Mouse (Mus musculus): ENCODE results near the gene Bend6. TPM values are rescaled to one million over a fixed set of nuclear protein-coding genes. Genes with fewer than 3 reads are reported as not detected.
A peak's percentile ranks its signal among the peaks of the same experiment; 100 is the strongest.

Bend6 gene
- polyA plus RNA-seq, 1 experiment from 2014 or later, result 5.6 TPM

- Histone ChIP-seq H3K4me2 (no peak overlapping the region), H3K4me3 (no peak overlapping the region), H3K36me3 (no peaks in the 10 kb centered on the region), H3K9me3 (replicated peaks) (no peaks in the 10 kb centered on the region), H3K9ac (no peak overlapping the region), H3K27ac (ENCODE audit: poor library complexity, severe bottlenecking) (no peak overlapping the region), H3K27me3 (replicated peaks) (no peaks in the 10 kb centered on the region), H3K4me1 (replicated peaks) (peaks cover 7% of the 10 kb centered on the region)
- WGBS, result 71% methylated on average over 5 of the region's 5 CpGs
- no peak for ATAC-seq (ENCODE audit: insufficient number of reproducible peaks, low FRiP score)
These were observed 32.2 kb upstream of the Bend6 start for GRCm38 (mm10) chr1:33939828-33940227.

- Histone ChIP-seq H3K9me3 (replicated peaks) (no peaks in the 10 kb centered on the region), H3K4me1 (replicated peaks) (0 out of 2 replicates have a peak, but pooled peaks cover 4% of the 10 kb centered on the region)
- 77% methylated on average over 3 of the region's 3 CpGs for WGBS
These were observed 28.3 kb upstream of the Bend6 start for GRCm38 (mm10) chr1:33935946-33936345.

GRCm38 (mm10) chr1:33932845-33933499 is 25.4 kb upstream of the Bend6 start:
- Histone ChIP-seq H3K4me1 (replicated peaks) (no peaks in the 10 kb centered on the region), H3K9me3 (replicated peaks) (no peaks in the 10 kb centered on the region), H3K4me3 (no peak overlapping the region), H3K36me3 (no peaks in the 10 kb centered on the region), H3K9ac (no peak overlapping the region), H3K4me2 (no peak overlapping the region), H3K27ac (ENCODE audit: poor library complexity, severe bottlenecking) (no peak overlapping the region), H3K27me3 (replicated peaks) (no peaks in the 10 kb centered on the region)
- 78% methylated on average over 14 of the region's 14 CpGs for WGBS
- ATAC-seq (ENCODE audit: insufficient number of reproducible peaks, low FRiP score), result no peak

More at GRCm38 (mm10) chr1:33935946-33936345, 28.3 kb upstream of the Bend6 start:
- no peak overlapping the region for H3K9ac ChIP-seq
- no peaks in the 10 kb centered on the region for H3K27me3 ChIP-seq (replicated peaks)
- H3K4me3 ChIP-seq, result no peak overlapping the region
- no peak for ATAC-seq (ENCODE audit: insufficient number of reproducible peaks, low FRiP score)
- no peak overlapping the region for H3K27ac ChIP-seq (ENCODE audit: poor library complexity, severe bottlenecking)
- no peak overlapping the region for H3K4me2 ChIP-seq
- no peaks in the 10 kb centered on the region for H3K36me3 ChIP-seq

- ATAC-seq (ENCODE audit: insufficient number of reproducible peaks, low FRiP score), result no peak
- H3K4me2 ChIP-seq, result no peak overlapping the region
- no peaks in the 10 kb centered on the region for H3K4me1 ChIP-seq (replicated peaks)
- no peak overlapping the region for H3K27ac ChIP-seq (ENCODE audit: poor library complexity, severe bottlenecking)
- no peaks in the 10 kb centered on the region for H3K36me3 ChIP-seq
- WGBS, result 91% methylated on average over 3 of the region's 3 CpGs
- no peaks in the 10 kb centered on the region for H3K9me3 ChIP-seq (replicated peaks)
- H3K9ac ChIP-seq, result no peak overlapping the region
- no peaks in the 10 kb centered on the region for H3K27me3 ChIP-seq (replicated peaks)
- no peak overlapping the region for H3K4me3 ChIP-seq
These were observed 24.6 kb upstream of the Bend6 start for GRCm38 (mm10) chr1:33932196-33932595.

- Histone ChIP-seq H3K4me3 (no peak overlapping the region), H3K4me1 (replicated peaks) (no peaks in the 10 kb centered on the region), H3K9me3 (replicated peaks) (no peaks in the 10 kb centered on the region), H3K36me3 (no peaks in the 10 kb centered on the region), H3K27me3 (replicated peaks) (no peaks in the 10 kb centered on the region), H3K27ac (ENCODE audit: poor library complexity, severe bottlenecking) (no peak overlapping the region), H3K4me2 (no peak overlapping the region), H3K9ac (no peak overlapping the region)
- WGBS, result 86% methylated on average over 8 of the region's 8 CpGs
- ATAC-seq (ENCODE audit: insufficient number of reproducible peaks, low FRiP score), result no peak
These were observed 24.2 kb upstream of the Bend6 start for GRCm38 (mm10) chr1:33931791-33932190.

- no peak overlapping the region for H3K4me2 ChIP-seq
- H3K27ac ChIP-seq (ENCODE audit: poor library complexity, severe bottlenecking), result no peak overlapping the region
- H3K27me3 ChIP-seq (replicated peaks), result no peaks in the 10 kb centered on the region
- no peak overlapping the region for H3K9ac ChIP-seq
- no peaks in the 10 kb centered on the region for H3K9me3 ChIP-seq (replicated peaks)
- no peaks in the 10 kb centered on the region for H3K36me3 ChIP-seq
- no peaks in the 10 kb centered on the region for H3K4me1 ChIP-seq (replicated peaks)
- no peak overlapping the region for H3K4me3 ChIP-seq
- no peak for ATAC-seq (ENCODE audit: insufficient number of reproducible peaks, low FRiP score)
- WGBS, result 84% methylated on average over 7 of the region's 7 CpGs
These were observed 19.9 kb upstream of the Bend6 start for GRCm38 (mm10) chr1:33927466-33927865.

- no peak overlapping the region for H3K27ac ChIP-seq (ENCODE audit: poor library complexity, severe bottlenecking)
- no peak overlapping the region for H3K4me3 ChIP-seq
- H3K27me3 ChIP-seq (replicated peaks), result no peaks in the 10 kb centered on the region
- no peaks in the 10 kb centered on the region for H3K4me1 ChIP-seq (replicated peaks)
- 77% methylated on average over 3 of the region's 3 CpGs for WGBS
- H3K36me3 ChIP-seq, result no peaks in the 10 kb centered on the region
- ATAC-seq (ENCODE audit: insufficient number of reproducible peaks, low FRiP score), result no peak
- H3K9ac ChIP-seq, result no peak overlapping the region
- no peak overlapping the region for H3K4me2 ChIP-seq
- no peaks in the 10 kb centered on the region for H3K9me3 ChIP-seq (replicated peaks)
These were observed 17.7 kb upstream of the Bend6 start for GRCm38 (mm10) chr1:33925283-33925682.

- no peak overlapping the region for H3K4me2 ChIP-seq
- H3K36me3 ChIP-seq, result no peaks in the 10 kb centered on the region
- H3K4me1 ChIP-seq (replicated peaks), result no peaks in the 10 kb centered on the region
- no peak overlapping the region for H3K27ac ChIP-seq (ENCODE audit: poor library complexity, severe bottlenecking)
- no peaks in the 10 kb centered on the region for H3K9me3 ChIP-seq (replicated peaks)
- no peak overlapping the region for H3K9ac ChIP-seq
- H3K4me3 ChIP-seq, result no peak overlapping the region
- no peak for ATAC-seq (ENCODE audit: insufficient number of reproducible peaks, low FRiP score)
- 72% methylated on average over 7 of the region's 7 CpGs for WGBS
- H3K27me3 ChIP-seq (replicated peaks), result no peaks in the 10 kb centered on the region
These were observed 15.4 kb upstream of the Bend6 start for GRCm38 (mm10) chr1:33922975-33923374.

GRCm38 (mm10) chr1:33916554-33916953 is 8.9 kb upstream of the Bend6 start:
- ATAC-seq (ENCODE audit: insufficient number of reproducible peaks, low FRiP score), result no peak
- no peak overlapping the region for H3K4me3 ChIP-seq
- WGBS, result 85% methylated on average over 5 of the region's 5 CpGs

GRCm38 (mm10) chr1:33911589-33911988 is 4.0 kb upstream of the Bend6 start:
- H3K4me3 ChIP-seq, result no peak overlapping the region
- no peaks in the 10 kb centered on the region for H3K9me3 ChIP-seq (replicated peaks)
- no peak overlapping the region for H3K4me2 ChIP-seq
- no peak overlapping the region for H3K27ac ChIP-seq (ENCODE audit: poor library complexity, severe bottlenecking)
- ATAC-seq (ENCODE audit: insufficient number of reproducible peaks, low FRiP score), result no peak
- H3K27me3 ChIP-seq (replicated peaks), result no peaks in the 10 kb centered on the region; the same call in 1 of the 2 replicates
- WGBS, result 73% methylated on average over 8 of the region's 8 CpGs
- peaks cover 14% of the 10 kb centered on the region for H3K4me1 ChIP-seq (replicated peaks)
- H3K36me3 ChIP-seq, result peaks cover 7% of the 10 kb centered on the region
- no peak overlapping the region for H3K9ac ChIP-seq

More at GRCm38 (mm10) chr1:33916554-33916953, 8.9 kb upstream of the Bend6 start:
- H3K9ac ChIP-seq, result no peak overlapping the region
- H3K27me3 ChIP-seq (replicated peaks), result no peaks in the 10 kb centered on the region
- no peaks in the 10 kb centered on the region for H3K4me1 ChIP-seq (replicated peaks)
- no peak overlapping the region for H3K27ac ChIP-seq (ENCODE audit: poor library complexity, severe bottlenecking)
- peaks cover 7% of the 10 kb centered on the region for H3K36me3 ChIP-seq
- no peaks in the 10 kb centered on the region for H3K9me3 ChIP-seq (replicated peaks)
- no peak overlapping the region for H3K4me2 ChIP-seq

GRCm38 (mm10) chr1:33908191-33908962 is 761 bp upstream of the Bend6 start, which contains the start of gene Dst:
TSS of gene Dst (plus strand) at chr1:33908225.
- H3K9ac ChIP-seq, result peak within 1 kb of the TSS; percentile 72
- no peaks in the 10 kb centered on the region for H3K9me3 ChIP-seq (replicated peaks)
- peaks cover 20% of the 10 kb centered on the region for H3K4me1 ChIP-seq (replicated peaks)
- H3K27me3 ChIP-seq (replicated peaks), result peaks cover 16% of the 10 kb centered on the region
- no peak for ATAC-seq (ENCODE audit: insufficient number of reproducible peaks, low FRiP score)
- H3K4me3 ChIP-seq, result peak within 1 kb of the TSS; percentile 78
- peak within 1 kb of the TSS; percentile 84 for H3K4me2 ChIP-seq
- H3K36me3 ChIP-seq, result no peaks in the 10 kb centered on the region
- 5% methylated on average over 44 of the region's 44 CpGs for WGBS
- no peak within 1 kb of the TSS for H3K27ac ChIP-seq (ENCODE audit: poor library complexity, severe bottlenecking)

Measured in heart, embryonic 12.5 days (tissue).